Mouse (Mus musculus) C2C12 (cell line): Measurements from ENCODE around the gene Rims3. TPM values are rescaled to one million over a fixed set of nuclear protein-coding genes. Genes with fewer than 3 reads are reported as not detected.

Experiments used
- H3K27me3 ChIP-seq: one replicate; pipeline ENCODE4 v1.6.1; 2011; ENCODE audit not compliant: control insufficient read depth, insufficient read depth, insufficient read length
- H3K36me3 ChIP-seq: one replicate; pipeline ENCODE4 v1.6.1; 2011; ENCODE audit not compliant: control insufficient read depth, insufficient read depth
- H3K4me3 ChIP-seq: one replicate; pipeline ENCODE4 v1.5.1; 2011; ENCODE audit warnings: mild to moderate bottlenecking, control low read depth; ENCODE audit not compliant: poor library complexity, insufficient read depth, severe bottlenecking
- H3K79me2 ChIP-seq: one replicate; pipeline ENCODE4 v1.6.1; 2011; ENCODE audit not compliant: control insufficient read depth, insufficient read depth
- H3K79me3 ChIP-seq: one replicate; pipeline ENCODE4 v1.6.1; 2011; ENCODE audit warnings: low read depth, control low read depth
- H3ac ChIP-seq: one replicate; pipeline ENCODE3; 2011; ENCODE audit warnings: low read depth; ENCODE audit not compliant: control insufficient read depth, insufficient read length
- CEBPB ChIP-seq: IDR thresholded peaks from one replicate; pipeline ENCODE4 v1.6.1; 2011; ENCODE audit warnings: low read depth, mild to moderate bottlenecking, control low read depth, moderate library complexity
- CTCF ChIP-seq: IDR thresholded peaks from one replicate; pipeline ENCODE4 v1.5.1; 2011; ENCODE audit not compliant: control insufficient read depth, insufficient read depth, insufficient read length
- FOSL1 ChIP-seq: IDR thresholded peaks from one replicate; pipeline ENCODE4 v1.8.0; 2011; ENCODE audit warnings: mild to moderate bottlenecking, low read length; ENCODE audit not compliant: poor library complexity, insufficient read depth, severe bottlenecking
- MAX ChIP-seq: IDR thresholded peaks from one replicate; pipeline ENCODE4 v1.6.1; 2011; ENCODE audit warnings: mild to moderate bottlenecking, control low read depth
- MYOD1 ChIP-seq: IDR thresholded peaks from one replicate; pipeline ENCODE4 v1.6.1; 2011; ENCODE audit warnings: low read depth; ENCODE audit not compliant: control insufficient read depth, insufficient read length
- MYOG ChIP-seq: IDR thresholded peaks from one replicate; pipeline ENCODE4 v1.6.1; 2011; ENCODE audit not compliant: control insufficient read depth, insufficient read length; ENCODE audit errors: extremely low read depth
- USF1 ChIP-seq: IDR thresholded peaks from one replicate; pipeline ENCODE4 v1.6.1; 2011; ENCODE audit warnings: low read depth, mild to moderate bottlenecking, control low read depth, moderate library complexity
- polyA plus RNA-seq: library from polyadenylated mRNA; unstranded; fragments of >200 nt; fragmentation: generic; extraction: Trizol; gene quantifications from one replicate; pipeline ENCODE4 v1.2.1, GENCODE M21; 2012; ENCODE audit warnings: missing spikeins

Gene Rims3
- polyA plus RNA-seq, 1 experiment = 0.01 TPM

- Histone ChIP-seq H3ac (no peak overlapping the region), H3K79me2 (no peaks in the 10 kb centered on the region), H3K36me3 (no peaks in the 10 kb centered on the region), H3K4me3 (no peak overlapping the region), H3K27me3 (peaks cover 3% of the 10 kb centered on the region), H3K79me3 (no peaks in the 10 kb centered on the region)
- TF ChIP-seq CEBPB (no peak), FOSL1 (no peak), MAX (no peak)
Measured at GRCm38 (mm10) chr4:120895226-120895625, 40.6 kb downstream of the Rims3 start.

DNA sequence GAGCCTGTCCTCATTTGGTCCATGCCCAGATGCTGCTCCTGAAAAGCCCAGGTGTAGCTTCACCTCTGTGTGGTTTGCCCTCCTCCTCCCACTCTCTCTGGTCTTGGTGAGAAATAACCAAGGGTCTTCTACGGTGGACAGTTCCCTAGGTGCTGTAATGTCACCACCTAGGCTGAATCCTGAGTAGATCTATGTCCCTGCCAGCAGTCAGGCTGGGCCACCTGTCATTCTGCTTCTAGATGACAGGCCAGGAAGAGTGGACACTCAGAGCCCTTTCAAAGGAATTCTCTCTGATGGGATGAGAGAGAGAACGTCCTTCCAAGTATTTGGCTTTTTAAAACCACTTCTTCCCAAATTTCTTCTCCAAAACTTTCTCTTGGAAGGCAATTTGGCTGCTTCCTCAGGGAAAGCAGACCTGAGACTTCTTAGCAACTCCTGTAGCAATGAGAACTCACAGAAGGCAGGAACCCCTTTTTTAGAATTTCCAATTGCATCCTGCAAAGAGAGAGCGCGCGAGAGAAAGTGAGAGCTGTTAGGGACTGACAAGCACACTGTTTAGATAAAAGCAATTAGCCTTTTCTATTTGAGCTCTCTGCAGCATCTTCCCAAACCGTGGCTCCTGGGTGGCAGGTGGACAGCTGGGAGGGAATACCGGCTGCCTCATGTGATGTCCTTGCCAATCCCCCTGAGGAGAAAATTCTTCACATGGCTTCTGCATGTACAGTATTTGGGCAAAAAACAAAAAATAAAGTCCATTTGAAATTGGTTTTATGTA is 41.4 kb downstream of the Rims3 start:
- Histone ChIP-seq H3ac (no peak overlapping the region), H3K4me3 (no peak overlapping the region), H3K27me3 (peaks cover 3% of the 10 kb centered on the region), H3K79me3 (no peaks in the 10 kb centered on the region), H3K36me3 (no peaks in the 10 kb centered on the region), H3K79me2 (no peaks in the 10 kb centered on the region)
- no peak for TF ChIP-seq CTCF
- no peak for TF ChIP-seq USF1
- no peak for TF ChIP-seq CEBPB
- no peak for TF ChIP-seq FOSL1
- no peak for TF ChIP-seq MYOD1
- no peak for TF ChIP-seq MYOG
- no peak for TF ChIP-seq MAX

DNA sequence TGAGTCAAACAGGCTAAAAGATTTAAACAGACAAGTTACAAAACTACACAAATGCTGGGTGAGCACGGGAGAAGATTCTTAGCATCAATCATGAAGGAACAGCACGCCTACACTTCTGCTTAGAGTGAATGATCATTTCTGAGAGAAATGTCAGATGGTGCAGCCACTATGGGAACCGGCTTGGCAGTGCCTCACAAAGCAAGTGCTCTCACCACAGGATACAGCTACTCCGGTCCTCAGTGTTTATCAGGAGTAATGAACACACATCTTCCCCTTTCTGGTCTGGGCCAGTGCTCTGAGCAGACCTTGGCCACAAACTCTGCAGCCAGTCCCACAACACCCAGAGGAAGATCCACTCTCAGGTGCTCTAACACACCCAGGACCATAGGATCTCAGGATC is 49.9 kb downstream of the Rims3 start:
- TF ChIP-seq MYOD1 (no peak), USF1 (no peak), MAX (no peak), FOSL1 (no peak), MYOG (no peak), CTCF (no peak), CEBPB (no peak)
- Histone ChIP-seq H3K4me3 (no peak overlapping the region), H3K27me3 (no peaks in the 10 kb centered on the region), H3K79me2 (no peaks in the 10 kb centered on the region), H3ac (no peak overlapping the region), H3K79me3 (no peaks in the 10 kb centered on the region), H3K36me3 (no peaks in the 10 kb centered on the region)

DNA sequence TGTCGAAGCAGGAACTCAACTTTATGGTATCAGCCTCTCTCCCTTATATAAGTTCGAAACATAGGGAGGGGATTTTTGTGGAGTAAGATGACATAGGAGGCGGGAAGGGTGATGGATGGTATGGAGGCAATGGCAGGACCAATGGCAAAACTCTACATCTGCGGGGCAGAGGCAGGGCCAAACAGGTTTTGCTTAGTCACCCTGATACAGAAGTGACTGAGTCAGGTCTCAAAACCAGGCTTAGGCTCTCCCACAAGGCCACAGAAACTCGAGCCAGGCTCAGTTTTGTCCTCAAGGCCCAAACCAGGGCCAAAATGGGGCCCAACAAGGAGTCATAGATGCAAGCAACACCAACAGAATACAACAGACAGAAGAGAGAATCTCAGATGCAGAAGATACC is 51.0 kb downstream of the Rims3 start:
- no peaks in the 10 kb centered on the region for H3K27me3 ChIP-seq
- H3ac ChIP-seq = no peak overlapping the region
- TF ChIP-seq MYOG (no peak), MAX (no peak), MYOD1 (no peak), USF1 (no peak), FOSL1 (no peak), CEBPB (no peak), CTCF (no peak)
- no peaks in the 10 kb centered on the region for H3K79me3 ChIP-seq
- no peaks in the 10 kb centered on the region for H3K79me2 ChIP-seq
- no peak overlapping the region for H3K4me3 ChIP-seq
- H3K36me3 ChIP-seq = no peaks in the 10 kb centered on the region

DNA sequence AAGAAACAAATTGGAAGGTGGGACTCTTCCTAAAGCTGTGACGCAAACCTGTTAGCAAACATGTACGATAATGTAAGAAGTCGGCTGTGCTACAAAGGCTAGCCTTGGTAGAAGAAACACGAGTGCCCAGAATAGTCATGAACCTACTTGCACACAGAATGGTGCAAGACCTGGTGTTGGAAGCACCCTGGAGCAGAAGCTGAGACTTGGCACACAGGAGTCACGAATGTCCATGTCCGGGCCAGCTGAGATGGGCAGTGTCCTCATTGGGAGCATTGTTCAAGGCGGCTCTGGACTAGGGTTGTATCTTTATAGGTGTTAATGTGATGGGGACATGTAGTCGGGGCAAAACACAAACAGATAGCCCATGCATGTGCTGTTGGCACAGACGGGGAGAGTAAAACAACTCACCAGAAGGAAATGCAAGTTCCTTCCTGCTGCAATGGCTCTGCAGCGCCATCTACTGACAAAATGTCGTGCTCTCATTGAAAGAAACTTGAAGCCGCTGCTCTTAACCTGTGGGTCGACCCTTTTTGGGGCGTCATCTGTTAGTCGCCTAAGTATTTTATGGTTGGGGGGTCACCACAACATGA is 55.0 kb downstream of the Rims3 start:
- Histone ChIP-seq H3K27me3 (no peaks in the 10 kb centered on the region), H3K36me3 (no peaks in the 10 kb centered on the region), H3ac (no peak overlapping the region), H3K4me3 (no peak overlapping the region), H3K79me2 (no peaks in the 10 kb centered on the region), H3K79me3 (no peaks in the 10 kb centered on the region)
- TF ChIP-seq CTCF (peak; percentile 68), MYOG (no peak)

- H3K79me3 ChIP-seq = no peaks in the 10 kb centered on the region
- TF ChIP-seq MAX (no peak), USF1 (no peak), CEBPB (no peak), CTCF (no peak)
Measured at GRCm38 (mm10) chr4:120911086-120911485, 56.5 kb downstream of the Rims3 start.

More at GRCm38 (mm10) chr4:120911086-120911485, 56.5 kb downstream of the Rims3 start:
- H3K4me3 ChIP-seq = no peak overlapping the region
- H3K27me3 ChIP-seq = no peaks in the 10 kb centered on the region
- H3K79me2 ChIP-seq = no peaks in the 10 kb centered on the region
- H3ac ChIP-seq = no peak overlapping the region
- no peaks in the 10 kb centered on the region for H3K36me3 ChIP-seq
